Mouse (Mus musculus): ENCODE measurements around the gene Ing4. TPM values are rescaled to one million over a fixed set of nuclear protein-coding genes. Genes with fewer than 3 reads are reported as not detected.

Gene Ing4
- polyA plus RNA-seq, 1 experiment = 75.7 TPM

DNA sequence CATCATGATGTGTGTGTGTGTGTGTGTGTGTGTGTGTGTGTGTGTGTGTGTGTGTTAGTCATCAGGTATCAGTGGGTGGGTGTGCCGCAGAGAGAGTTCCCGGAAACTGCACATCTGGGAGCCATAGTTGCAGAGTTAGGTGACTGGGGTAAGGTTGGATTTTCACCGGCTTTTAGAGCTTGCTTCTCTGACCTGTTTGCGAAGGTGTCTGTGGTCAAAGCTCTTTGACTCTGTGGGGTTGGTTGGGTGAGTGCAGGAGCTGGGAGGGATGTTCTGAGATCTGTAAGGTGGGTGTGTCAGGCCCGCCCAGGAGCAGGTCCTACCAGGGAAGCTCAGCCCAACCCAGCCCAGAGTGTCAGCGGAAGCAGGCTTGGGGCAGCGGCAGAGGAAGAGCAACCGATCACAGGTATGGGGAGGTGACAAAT is 28.0 kb downstream of the Ing4 start, which contains the start of gene Lpar5:
Lpar5 (plus strand) TSS at position 350 of the 425 bp plus-strand sequence.
- H3K4me3 ChIP-seq (replicated peaks; ENCODE audit: insufficient read depth, low read depth, low read length) = no peak within 1 kb of the TSS
- peaks cover 13% of the 10 kb centered on the region; the same call in 1 of the 2 replicates for H3K4me1 ChIP-seq (ENCODE audit: control insufficient read depth, insufficient read depth, low read length)
- DNase-seq = no peak
- TF ChIP-seq CTCF (IDR thresholded peaks at IDR 0.05; ENCODE audit: borderline replicate concordance, insufficient read depth, low read depth, low read length) (no peak), POLR2A (IDR thresholded peaks at IDR 0.05; ENCODE audit: borderline replicate concordance, insufficient read depth, low read length) (no peak)
- H3K27me3 ChIP-seq (ENCODE audit: control insufficient read depth, insufficient read depth, low read length) = no peaks in the 10 kb centered on the region
- H3K27ac ChIP-seq (ENCODE audit: insufficient read depth, low read length) = no peak within 1 kb of the TSS
- WGBS = 84% methylated on average over 8 of the region's 8 CpGs

DNA sequence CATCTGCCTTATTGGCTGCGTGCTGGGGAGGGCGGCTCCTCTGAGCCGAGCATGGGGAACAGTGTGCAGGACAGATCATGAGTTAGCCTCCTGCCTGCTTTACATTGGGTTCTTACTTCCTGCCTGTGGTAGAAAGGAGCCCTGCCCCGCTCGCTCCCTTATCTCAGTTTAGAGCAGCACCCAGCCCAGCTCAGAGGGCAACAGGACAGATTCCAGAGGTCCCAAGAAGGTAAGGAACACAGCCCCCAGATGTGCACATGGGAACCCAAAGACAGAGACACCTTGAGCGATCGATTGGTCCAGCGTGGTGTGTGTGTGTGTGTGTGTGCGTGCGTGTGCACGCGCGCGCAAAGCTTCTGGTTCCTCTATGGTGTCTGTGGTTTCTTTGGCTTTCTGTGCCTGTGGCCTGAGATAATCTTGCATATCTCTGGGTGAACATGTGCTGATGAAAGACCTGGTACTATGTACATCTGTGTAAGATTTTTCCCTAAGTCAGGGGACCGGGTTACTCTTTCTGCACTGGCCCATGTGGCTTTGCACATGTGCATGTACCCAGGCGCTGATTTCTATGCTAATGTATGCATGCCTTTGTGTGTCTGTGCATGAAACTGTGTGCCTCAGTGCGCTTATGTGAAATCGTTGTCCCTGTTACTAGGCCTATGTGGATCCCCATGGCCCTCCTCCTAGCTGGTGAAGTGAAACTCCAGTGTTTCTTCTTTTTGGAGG is 31.8 kb downstream of the Ing4 start:
- Histone ChIP-seq H3K27ac (ENCODE audit: insufficient read depth, low read length) (peak overlapping the region; percentile 77), H3K4me3 (replicated peaks; ENCODE audit: insufficient read depth, low read depth, low read length) (no peak overlapping the region), H3K4me1 (ENCODE audit: control insufficient read depth, insufficient read depth, low read length) (peaks cover 13% of the 10 kb centered on the region; the same call in 1 of the 2 replicates), H3K27me3 (ENCODE audit: control insufficient read depth, insufficient read depth, low read length) (no peaks in the 10 kb centered on the region)
- whole genome bisulfite sequencing = 63% methylated on average over 18 of the region's 18 CpGs
- no peak for TF ChIP-seq CTCF (IDR thresholded peaks at IDR 0.05; ENCODE audit: borderline replicate concordance, insufficient read depth, low read depth, low read length)
- no peak for TF ChIP-seq POLR2A (IDR thresholded peaks at IDR 0.05; ENCODE audit: borderline replicate concordance, insufficient read depth, low read length)
- DNase-seq = no peak

DNA sequence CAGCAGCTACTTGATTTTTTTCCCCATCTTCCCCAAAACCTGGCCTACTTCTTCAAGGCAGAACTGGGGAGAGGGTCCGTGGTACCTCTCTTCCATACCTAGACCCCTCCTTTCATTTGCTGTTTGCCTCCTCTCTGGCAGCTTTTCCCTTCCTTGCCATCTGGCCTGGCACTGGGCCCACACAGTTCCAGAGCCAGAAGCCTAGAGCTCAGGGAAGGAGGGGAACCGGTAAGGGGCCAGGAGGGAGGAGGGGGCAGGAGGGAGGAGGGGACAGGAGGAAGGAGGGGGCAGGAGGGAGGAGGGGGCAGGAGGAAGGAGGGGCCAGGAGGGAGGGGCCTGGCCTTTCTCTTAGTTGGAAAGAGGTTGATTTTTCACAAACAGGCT is 32.3 kb downstream of the Ing4 start:
- Histone ChIP-seq H3K27me3 (ENCODE audit: control insufficient read depth, insufficient read depth, low read length) (no peaks in the 10 kb centered on the region), H3K4me1 (ENCODE audit: control insufficient read depth, insufficient read depth, low read length) (peaks cover 13% of the 10 kb centered on the region; the same call in 1 of the 2 replicates), H3K4me3 (replicated peaks; ENCODE audit: insufficient read depth, low read depth, low read length) (no peak overlapping the region), H3K27ac (ENCODE audit: insufficient read depth, low read length) (peak overlapping the region; percentile 77)
- TF ChIP-seq CTCF (IDR thresholded peaks at IDR 0.05; ENCODE audit: borderline replicate concordance, insufficient read depth, low read depth, low read length) (no peak), POLR2A (IDR thresholded peaks at IDR 0.05; ENCODE audit: borderline replicate concordance, insufficient read depth, low read length) (no peak)
- DNase-seq = peak; percentile 90 to 92
- WGBS = 4% methylated on average over 2 of the region's 2 CpGs

DNA sequence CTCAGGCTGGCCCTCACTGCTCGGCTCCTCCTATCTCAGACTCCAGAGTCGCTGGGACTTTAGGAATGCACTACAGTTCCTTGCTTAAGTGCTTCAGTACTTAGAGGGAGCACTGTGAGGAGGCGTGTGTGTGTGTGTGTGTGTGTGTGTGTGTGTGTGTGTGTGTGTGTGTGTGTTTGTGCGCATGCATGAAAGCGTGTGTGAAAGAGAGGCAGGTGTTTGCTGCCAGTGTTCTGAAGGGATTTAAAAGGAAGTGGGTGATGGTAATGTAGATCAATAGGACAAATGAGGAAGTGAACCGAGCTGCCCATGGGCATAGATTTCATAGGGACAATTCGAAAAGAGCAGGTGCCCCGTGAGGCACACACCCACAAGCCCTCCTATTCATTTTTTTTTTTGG is 34.3 kb downstream of the Ing4 start:
- DNase-seq = no peak
- peaks cover 13% of the 10 kb centered on the region; the same call in 1 of the 2 replicates for H3K4me1 ChIP-seq (ENCODE audit: control insufficient read depth, insufficient read depth, low read length)
- H3K27ac ChIP-seq (ENCODE audit: insufficient read depth, low read length) = no peak overlapping the region
- H3K4me3 ChIP-seq (replicated peaks; ENCODE audit: insufficient read depth, low read depth, low read length) = no peak overlapping the region
- no peaks in the 10 kb centered on the region for H3K27me3 ChIP-seq (ENCODE audit: control insufficient read depth, insufficient read depth, low read length)
- TF ChIP-seq CTCF (IDR thresholded peaks at IDR 0.05; ENCODE audit: borderline replicate concordance, insufficient read depth, low read depth, low read length) = no peak
- no peak for TF ChIP-seq POLR2A (IDR thresholded peaks at IDR 0.05; ENCODE audit: borderline replicate concordance, insufficient read depth, low read length)
- WGBS = 71% methylated on average over 8 of the region's 8 CpGs

DNA sequence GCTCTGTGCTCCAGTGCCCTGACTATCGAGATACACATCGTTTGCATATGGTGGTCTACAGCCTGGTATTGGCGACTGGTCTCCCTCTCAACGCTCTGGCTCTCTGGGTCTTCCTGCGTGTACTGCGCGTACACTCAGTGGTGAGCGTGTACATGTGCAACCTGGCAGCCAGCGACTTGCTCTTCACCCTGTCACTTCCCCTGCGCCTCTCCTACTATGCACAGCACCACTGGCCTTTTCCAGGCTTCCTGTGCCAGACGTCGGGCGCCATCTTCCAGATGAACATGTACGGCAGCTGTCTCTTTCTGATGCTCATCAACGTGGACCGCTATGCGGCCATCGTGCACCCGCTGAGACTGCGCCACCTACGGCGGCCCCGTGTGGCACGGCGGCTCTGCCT is 41.8 kb downstream of the Ing4 start:
- Histone ChIP-seq H3K4me1 (ENCODE audit: control insufficient read depth, insufficient read depth, low read length) (peaks cover 6% of the 10 kb centered on the region; the same call in 1 of the 2 replicates), H3K4me3 (replicated peaks; ENCODE audit: insufficient read depth, low read depth, low read length) (peak overlapping the region; percentile 41), H3K27ac (ENCODE audit: insufficient read depth, low read length) (no peak overlapping the region), H3K27me3 (ENCODE audit: control insufficient read depth, insufficient read depth, low read length) (no peaks in the 10 kb centered on the region)
- TF ChIP-seq CTCF (IDR thresholded peaks at IDR 0.05; ENCODE audit: borderline replicate concordance, insufficient read depth, low read depth, low read length) = no peak
- TF ChIP-seq POLR2A (IDR thresholded peaks at IDR 0.05; ENCODE audit: borderline replicate concordance, insufficient read depth, low read length) = no peak
- WGBS = 10% methylated on average over 25 of the region's 25 CpGs
- no peak for DNase-seq

DNA sequence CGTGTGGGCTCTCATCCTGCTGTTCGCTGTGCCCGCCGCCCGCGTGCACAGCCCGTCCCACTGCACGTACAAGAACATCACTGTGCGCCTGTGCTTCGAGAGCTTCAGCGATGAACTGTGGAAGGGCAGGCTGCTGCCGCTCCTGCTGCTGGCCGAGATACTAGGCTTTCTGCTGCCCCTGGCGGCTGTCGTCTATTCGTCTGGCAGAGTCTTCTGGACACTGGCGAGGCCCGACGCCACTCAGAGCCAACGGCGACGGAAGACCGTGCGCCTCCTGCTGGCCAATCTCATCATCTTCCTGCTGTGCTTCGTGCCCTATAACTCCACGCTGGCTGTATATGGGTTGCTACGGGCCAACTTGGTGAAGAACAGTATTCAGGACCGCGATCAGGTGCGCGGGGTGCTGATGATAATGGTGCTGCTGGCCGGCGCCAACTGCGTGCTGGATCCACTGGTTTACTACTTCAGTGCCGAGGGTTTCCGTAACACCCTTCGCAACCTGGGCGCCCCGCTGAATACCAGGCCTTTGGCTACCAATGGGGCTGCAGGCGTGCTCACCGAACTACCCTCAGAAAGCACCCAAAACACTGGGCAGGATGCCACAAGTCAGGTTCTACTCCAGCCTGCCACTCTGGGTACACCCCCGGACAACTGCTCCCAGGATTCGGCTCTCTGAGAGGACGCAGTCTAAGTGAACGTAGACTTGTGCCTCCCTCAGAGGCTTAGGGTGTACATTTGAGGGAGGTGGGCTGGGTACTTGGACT is 42.4 kb downstream of the Ing4 start:
- peak; percentile 79 to 86 for DNase-seq
- peak; percentile 49; the same call in 1 of the 2 replicates for TF ChIP-seq POLR2A (IDR thresholded peaks at IDR 0.05; ENCODE audit: borderline replicate concordance, insufficient read depth, low read length)
- peak; percentile 80 for TF ChIP-seq CTCF (IDR thresholded peaks at IDR 0.05; ENCODE audit: borderline replicate concordance, insufficient read depth, low read depth, low read length)
- Histone ChIP-seq H3K4me3 (replicated peaks; ENCODE audit: insufficient read depth, low read depth, low read length) (peak overlapping the region; percentile 41), H3K4me1 (ENCODE audit: control insufficient read depth, insufficient read depth, low read length) (peaks cover 6% of the 10 kb centered on the region; the same call in 1 of the 2 replicates), H3K27me3 (ENCODE audit: control insufficient read depth, insufficient read depth, low read length) (no peaks in the 10 kb centered on the region), H3K27ac (ENCODE audit: insufficient read depth, low read length) (no peak overlapping the region)
- WGBS = 13% methylated on average over 45 of the region's 45 CpGs

DNA sequence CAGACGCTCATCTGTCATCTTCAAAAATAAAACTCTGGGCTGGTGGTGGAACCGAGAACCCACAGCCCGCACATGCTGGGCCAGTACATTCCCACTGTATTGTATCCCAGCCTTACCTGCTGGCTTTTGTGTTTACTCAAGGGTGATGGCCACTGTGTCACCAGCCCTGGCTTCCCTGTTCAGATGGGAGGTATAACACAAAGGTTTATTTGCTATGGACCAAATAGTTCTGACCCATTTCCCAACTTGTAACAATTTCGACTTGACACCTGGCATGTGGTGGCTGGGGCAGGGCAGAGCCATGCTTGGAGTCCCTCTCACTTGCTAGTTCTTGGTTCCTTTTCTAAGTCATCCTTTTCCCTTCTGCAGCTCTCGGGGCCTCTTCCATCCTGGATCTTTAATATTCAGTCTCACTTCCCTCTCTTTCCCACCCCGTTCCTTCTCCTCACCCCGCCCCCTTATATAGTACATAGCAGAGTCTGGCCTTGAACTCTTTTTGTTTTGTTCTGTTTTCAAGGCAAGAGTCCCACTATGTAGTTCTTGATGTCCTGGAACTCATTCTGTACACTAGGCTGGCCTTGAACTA is 43.3 kb downstream of the Ing4 start:
- TF ChIP-seq CTCF (IDR thresholded peaks at IDR 0.05; ENCODE audit: borderline replicate concordance, insufficient read depth, low read depth, low read length) = no peak
- no peak for TF ChIP-seq POLR2A (IDR thresholded peaks at IDR 0.05; ENCODE audit: borderline replicate concordance, insufficient read depth, low read length)
- Histone ChIP-seq H3K4me1 (ENCODE audit: control insufficient read depth, insufficient read depth, low read length) (peaks cover 6% of the 10 kb centered on the region; the same call in 1 of the 2 replicates), H3K27ac (ENCODE audit: insufficient read depth, low read length) (no peak overlapping the region), H3K27me3 (ENCODE audit: control insufficient read depth, insufficient read depth, low read length) (no peaks in the 10 kb centered on the region), H3K4me3 (replicated peaks; ENCODE audit: insufficient read depth, low read depth, low read length) (no peak overlapping the region)
- WGBS = 90% methylated on average over 7 of the region's 7 CpGs
- DNase-seq = no peak

Measured in cerebellum, adult 2 months (tissue).